Mouse (Mus musculus) spleen, adult 2 months (tissue): ENCODE measurements around the gene Prpsap1.

Experiments used
- CTCF ChIP-seq: fragments of 200-500 bp; IDR thresholded peaks from 2 replicates; pipeline ENCODE4 v1.5.1; 2011; ENCODE audit warnings: mild to moderate bottlenecking, inconsistent platforms; ENCODE audit not compliant: insufficient read depth, insufficient read length, insufficient replicate concordance; ENCODE audit errors: extremely low read depth
- POLR2A ChIP-seq: fragments of 200-500 bp; IDR thresholded peaks from 2 replicates; pipeline ENCODE4 v1.6.1; 2011; ENCODE audit warnings: low read depth, low read length, inconsistent platforms

- TF ChIP-seq POLR2A (no peak), CTCF (no peak)
Observed at GRCm38 (mm10) chr11:116491338-116491737, 2.7 kb downstream of the Prpsap1 start.
